Mouse (Mus musculus): ENCODE measurements around the gene Ms4a4a. TPM values are rescaled to one million over a fixed set of nuclear protein-coding genes. Genes with fewer than 3 reads are reported as not detected.
"Not testable (repeated sequence)": the region's sequence is repeated elsewhere in the genome, so short reads cannot be mapped to it uniquely, and the experiment has no call there.

Gene Ms4a4a
- total RNA-seq, 4 experiments from 2014 or later: 0.39 to 1.6 (median 1.4) TPM; not detected in 1

DNA sequence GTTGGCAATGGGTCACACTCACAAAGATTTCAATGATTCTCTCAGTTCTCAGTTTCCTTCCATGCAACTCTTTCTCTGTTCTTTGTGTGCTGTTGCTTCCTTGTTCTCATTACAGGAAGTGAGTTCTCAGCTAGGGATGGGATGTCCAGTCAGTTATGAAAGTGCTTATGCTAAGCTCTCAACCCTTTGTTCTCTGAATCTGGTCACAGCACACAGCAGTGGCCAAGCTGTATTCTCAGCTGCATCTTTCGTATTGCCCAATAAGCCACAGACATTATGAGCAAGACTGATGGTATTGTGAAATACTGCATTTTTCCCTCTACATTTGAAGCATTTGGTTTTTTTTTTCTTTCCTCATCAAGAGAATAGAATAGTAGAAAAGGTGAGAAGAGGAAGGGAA is 55.9 kb downstream of the Ms4a4a start:
- DNase-seq (ENCODE audit: low spot score in 2 of 2): not testable (repeated sequence)

DNA sequence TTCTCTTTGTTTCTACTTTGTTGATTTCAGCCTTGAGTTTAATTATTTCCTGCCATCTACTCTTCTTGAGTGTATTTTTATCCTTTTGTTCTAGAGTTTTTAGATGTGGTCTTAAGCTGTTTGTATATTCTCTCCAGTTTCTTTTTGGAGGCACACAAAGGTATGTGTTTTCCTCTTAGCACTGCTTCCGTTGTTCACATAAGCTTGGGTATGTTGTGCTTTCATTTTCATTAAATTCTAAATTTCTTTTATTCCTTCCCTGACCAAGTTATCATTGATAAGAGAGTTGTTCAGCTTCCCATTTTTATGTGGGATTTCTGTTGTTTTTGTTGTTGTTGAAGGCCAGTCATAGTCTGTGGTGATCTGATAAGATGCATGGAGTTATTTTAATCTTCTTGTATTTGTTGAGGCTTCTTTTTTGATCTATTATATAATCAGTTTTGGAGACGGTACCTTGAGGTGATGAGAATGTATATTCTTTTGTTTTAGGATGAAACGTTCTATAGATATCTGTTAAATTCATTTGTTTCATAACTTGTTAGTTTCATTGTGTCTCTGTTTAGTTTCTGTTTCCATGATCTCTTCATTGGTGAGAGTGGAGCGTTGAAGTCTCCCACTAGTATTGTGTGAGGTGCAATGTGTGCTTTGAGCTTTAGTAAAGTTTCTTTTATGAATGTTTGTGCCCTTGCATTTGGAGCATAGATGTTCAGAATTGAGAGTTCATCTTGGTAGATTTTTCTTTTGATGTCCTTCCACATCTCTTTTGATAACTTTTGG is 59.9 kb downstream of the Ms4a4a start:
- no peak for DNase-seq (ENCODE audit: low spot score in 2 of 2)

Other genes with a start within 250 kb of the Ms4a4a start
- not detected for gene 1700017D01Rik, start 244.6 kb upstream of the Ms4a4a start, total RNA-seq (2022)
- not detected for gene 1700025F22Rik, start 210.2 kb upstream of the Ms4a4a start, total RNA-seq (2022)
- gene Ms4a13, start 178.8 kb upstream of the Ms4a4a start, total RNA-seq (2022): not detected
- not detected for gene Ms4a12, start 143.1 kb upstream of the Ms4a4a start, total RNA-seq (2022)
- gene Ms4a1, start 109.3 kb upstream of the Ms4a4a start, total RNA-seq (2022): not detected
- gene Ms4a5, start 91.7 kb upstream of the Ms4a4a start, total RNA-seq (2022): not detected
- not detected for gene Ms4a14, start 61.1 kb upstream of the Ms4a4a start, total RNA-seq (2022)
- under 1 TPM in 2 of 4 experiments, not detected in 2; 0.36 to 0.63 TPM for gene Ms4a7, start 39.4 kb upstream of the Ms4a4a start, total RNA-seq (2022)
- not detected for gene Ms4a4c, start 29.2 kb downstream of the Ms4a4a start, total RNA-seq (2022)
- gene Ms4a4b, start 68.0 kb downstream of the Ms4a4a start, total RNA-seq (2022): not detected
- gene Ms4a6c, start 93.8 kb downstream of the Ms4a4a start, total RNA-seq (2022): 1 to 10 TPM in 1 of 4 experiments, under 1 TPM in 3; 0.41 to 1.3 (median 0.70) TPM
- not detected for gene Gm8369, start 110.4 kb downstream of the Ms4a4a start, total RNA-seq (2022)
- gene Ms4a6b, start 141.0 kb downstream of the Ms4a4a start, total RNA-seq (2022): 1 to 10 TPM in 2 of 4 experiments, under 1 TPM in 2; 0.73 to 2.0 (median 1.0) TPM
- gene Ms4a4d, start 161.3 kb downstream of the Ms4a4a start, total RNA-seq (2022): 1 to 10 TPM; 1.7 to 3.6 (median 2.5) TPM
- gene Ms4a6d, start 229.3 kb downstream of the Ms4a4a start, total RNA-seq (2022): under 1 TPM in 3 of 4 experiments, not detected in 1; 0.29 to 0.86 (median 0.81) TPM
- gene Ms4a2, start 248.2 kb downstream of the Ms4a4a start, total RNA-seq (2022): under 1 TPM in 3 of 4 experiments, not detected in 1; 0.19 to 0.34 (median 0.31) TPM